Mouse (Mus musculus) myocyte (in vitro differentiated cells): Measurements from ENCODE around the gene Olfr281.

Source experiments
- POLR2A ChIP-seq: IDR thresholded peaks from one replicate; pipeline ENCODE4 v1.6.1; 2011; ENCODE audit warnings: low read depth, mild to moderate bottlenecking, control low read depth, moderate library complexity; ENCODE audit not compliant: insufficient read length
- POLR2AphosphoS2 ChIP-seq: IDR thresholded peaks from one replicate; pipeline ENCODE4 v1.6.1; 2011; ENCODE audit warnings: low read depth, control low read depth; ENCODE audit not compliant: insufficient read length
- USF1 ChIP-seq: IDR thresholded peaks from one replicate; pipeline ENCODE4 v1.6.1; 2011; ENCODE audit warnings: low read depth, mild to moderate bottlenecking, control low read depth, moderate library complexity

GRCm38 (mm10) chr15:98424753-98425152 is 27.6 kb upstream of the Olfr281 start:
- TF ChIP-seq USF1 (no peak), POLR2AphosphoS2 (no peak), POLR2A (no peak)
